Mouse (Mus musculus): ENCODE measurements around the gene Nxf7. TPM values are rescaled to one million over a fixed set of nuclear protein-coding genes. Genes with fewer than 3 reads are reported as not detected.
"Not testable (repeated sequence)": the region's sequence is repeated elsewhere in the genome, so short reads cannot be mapped to it uniquely, and the experiment has no call there.

Gene Nxf7
- total and polyA plus RNA-seq, 2 experiments = 0.37 TPM; not detected in 1

DNA sequence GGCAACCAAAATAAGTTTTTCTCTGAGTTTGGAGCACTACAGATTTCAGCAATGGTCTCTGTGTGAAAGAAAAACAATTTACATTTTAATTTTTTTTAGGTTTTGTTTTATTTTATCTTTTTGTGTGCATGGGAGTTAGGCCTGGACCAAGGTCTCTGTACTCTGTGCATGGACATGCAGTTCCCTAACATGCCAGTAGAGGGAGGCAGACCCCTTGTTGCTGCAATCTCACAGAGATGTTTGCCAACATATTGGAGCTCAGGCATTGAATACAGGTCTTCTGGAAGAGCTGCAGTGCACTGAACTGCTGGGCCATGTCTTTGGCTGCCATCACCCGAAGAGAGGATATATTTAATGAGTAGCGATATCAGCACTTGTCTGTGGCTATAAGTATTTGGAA is 29.1 kb downstream of the Nxf7 start:
- peak; percentile 66 for TF ChIP-seq CTCF (IDR thresholded peaks at IDR 0.05; ENCODE audit: low read depth, low read length)
- not testable (repeated sequence) for H3K79me2 ChIP-seq (ENCODE audit: control insufficient read depth, insufficient read depth, low read length); H3K4me3 ChIP-seq (ENCODE audit: insufficient read depth, low read depth, low read length); H3K27me3 ChIP-seq (ENCODE audit: control insufficient read depth, insufficient read depth, low read length); H3K9ac ChIP-seq (ENCODE audit: low read depth, low read length); H3K27ac ChIP-seq (replicated peaks; ENCODE audit: insufficient read depth, low read depth, low read length); H3K36me3 ChIP-seq (ENCODE audit: control insufficient read depth, insufficient read depth, low read length); H3K4me1 ChIP-seq (ENCODE audit: control insufficient read depth, insufficient read depth, low read length)
- WGBS = 43% methylated on average over 1 of the region's 2 CpGs
- peak; percentile 39 for DNase-seq (ENCODE audit: extremely low read depth, low read depth, low spot score)

GRCm38 (mm10) chrX:135564934-135565333 is 33.6 kb downstream of the Nxf7 start:
- H3K4me1 ChIP-seq (ENCODE audit: control insufficient read depth, insufficient read depth, low read length); H3K27me3 ChIP-seq (ENCODE audit: control insufficient read depth, insufficient read depth, low read length): not testable (repeated sequence)
- WGBS = 71% methylated on average over 4 of the region's 4 CpGs

DNA sequence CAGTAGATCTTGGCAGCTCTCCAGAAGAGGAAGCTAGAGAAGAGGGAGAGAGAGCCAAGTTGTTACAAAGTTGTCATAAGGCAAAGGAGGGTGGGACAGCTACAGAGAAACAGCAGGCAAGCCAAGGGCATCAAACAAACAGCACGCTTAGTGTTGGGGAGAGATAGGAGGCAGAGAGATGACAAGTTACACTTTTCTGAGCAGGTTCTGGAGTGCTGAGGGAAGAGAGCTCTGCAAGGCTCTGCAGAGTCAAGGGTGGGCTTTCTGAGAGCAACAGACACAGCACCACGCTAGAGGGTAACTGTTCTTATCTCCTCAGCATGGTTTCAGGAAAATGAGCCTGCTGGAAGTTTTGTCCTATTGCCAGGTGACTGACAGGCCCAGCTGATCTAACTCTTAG is 35.7 kb downstream of the Nxf7 start:
- Histone ChIP-seq H3K36me3 (ENCODE audit: control insufficient read depth, insufficient read depth, low read length) (no peaks in the 10 kb centered on the region), H3K27me3 (ENCODE audit: control insufficient read depth, insufficient read depth, low read length) (no peaks in the 10 kb centered on the region), H3K4me3 (ENCODE audit: insufficient read depth, low read depth, low read length) (no peak overlapping the region), H3K9ac (ENCODE audit: low read depth, low read length) (no peak overlapping the region), H3K79me2 (ENCODE audit: control insufficient read depth, insufficient read depth, low read length) (no peaks in the 10 kb centered on the region), H3K4me1 (ENCODE audit: control insufficient read depth, insufficient read depth, low read length) (no peaks in the 10 kb centered on the region), H3K27ac (replicated peaks; ENCODE audit: insufficient read depth, low read depth, low read length) (no peak overlapping the region)
- DNase-seq (ENCODE audit: extremely low read depth, low read depth, low spot score) = no peak
- WGBS = 37% methylated on average over 2 of the region's 2 CpGs
- TF ChIP-seq POLR2A (IDR thresholded peaks at IDR 0.05; ENCODE audit: extremely low read depth, insufficient read depth, low read length) (no peak), CTCF (IDR thresholded peaks at IDR 0.05; ENCODE audit: low read depth, low read length) (no peak)

More at GRCm38 (mm10) chrX:135564934-135565333, 33.6 kb downstream of the Nxf7 start:
- H3K79me2 ChIP-seq (ENCODE audit: control insufficient read depth, insufficient read depth, low read length); H3K27ac ChIP-seq (replicated peaks; ENCODE audit: insufficient read depth, low read depth, low read length); H3K36me3 ChIP-seq (ENCODE audit: control insufficient read depth, insufficient read depth, low read length); H3K4me3 ChIP-seq (ENCODE audit: insufficient read depth, low read depth, low read length); DNase-seq (ENCODE audit: extremely low read depth, low read depth, low spot score); H3K9ac ChIP-seq (ENCODE audit: low read depth, low read length): not testable (repeated sequence)

- not testable (repeated sequence) for H3K27ac ChIP-seq (replicated peaks; ENCODE audit: insufficient read depth, low read depth, low read length); H3K4me3 ChIP-seq (ENCODE audit: insufficient read depth, low read depth, low read length); H3K9ac ChIP-seq (ENCODE audit: low read depth, low read length); H3K27me3 ChIP-seq (ENCODE audit: control insufficient read depth, insufficient read depth, low read length); H3K79me2 ChIP-seq (ENCODE audit: control insufficient read depth, insufficient read depth, low read length); H3K4me1 ChIP-seq (ENCODE audit: control insufficient read depth, insufficient read depth, low read length); H3K36me3 ChIP-seq (ENCODE audit: control insufficient read depth, insufficient read depth, low read length); DNase-seq (ENCODE audit: extremely low read depth, low read depth, low spot score)
- 41% methylated on average over 2 of the region's 2 CpGs for WGBS
Measured at GRCm38 (mm10) chrX:135561693-135562092, 36.9 kb downstream of the Nxf7 start.

DNA sequence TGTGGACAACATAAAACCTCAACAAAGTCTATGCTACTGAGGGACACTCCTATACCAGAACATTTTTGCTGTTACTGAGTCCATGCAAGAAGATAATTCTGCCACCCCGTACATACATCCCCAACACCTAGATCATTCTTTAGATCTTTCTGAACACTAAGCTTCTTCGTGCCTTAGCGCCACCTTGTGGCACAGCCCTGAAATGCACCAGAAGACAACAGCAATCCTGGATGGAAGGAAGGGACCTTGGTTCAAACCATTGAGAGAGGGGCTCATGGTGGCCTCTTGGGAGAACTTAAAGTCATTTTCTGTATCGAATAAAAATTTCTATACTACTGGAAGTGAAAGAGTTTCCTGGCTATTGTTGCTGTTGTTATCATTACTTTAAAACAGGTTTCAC is 37.6 kb downstream of the Nxf7 start:
- H3K79me2 ChIP-seq (ENCODE audit: control insufficient read depth, insufficient read depth, low read length); H3K9ac ChIP-seq (ENCODE audit: low read depth, low read length); H3K4me3 ChIP-seq (ENCODE audit: insufficient read depth, low read depth, low read length); H3K4me1 ChIP-seq (ENCODE audit: control insufficient read depth, insufficient read depth, low read length); H3K27ac ChIP-seq (replicated peaks; ENCODE audit: insufficient read depth, low read depth, low read length); DNase-seq (ENCODE audit: extremely low read depth, low read depth, low spot score); H3K36me3 ChIP-seq (ENCODE audit: control insufficient read depth, insufficient read depth, low read length); H3K27me3 ChIP-seq (ENCODE audit: control insufficient read depth, insufficient read depth, low read length): not testable (repeated sequence)
- TF ChIP-seq CTCF (IDR thresholded peaks at IDR 0.05; ENCODE audit: low read depth, low read length) = peak; percentile 7; the same call in 1 of the 2 replicates
- 17% methylated on average over 4 of the region's 4 CpGs for WGBS

- H3K79me2 ChIP-seq (ENCODE audit: control insufficient read depth, insufficient read depth, low read length); H3K27me3 ChIP-seq (ENCODE audit: control insufficient read depth, insufficient read depth, low read length); H3K9ac ChIP-seq (ENCODE audit: low read depth, low read length); DNase-seq (ENCODE audit: extremely low read depth, low read depth, low spot score); H3K4me1 ChIP-seq (ENCODE audit: control insufficient read depth, insufficient read depth, low read length); H3K4me3 ChIP-seq (ENCODE audit: insufficient read depth, low read depth, low read length); H3K36me3 ChIP-seq (ENCODE audit: control insufficient read depth, insufficient read depth, low read length); H3K27ac ChIP-seq (replicated peaks; ENCODE audit: insufficient read depth, low read depth, low read length): not testable (repeated sequence)
- 0 out of 2 replicates have a peak, but pooled peaks have one; percentile 11 for TF ChIP-seq CTCF (IDR thresholded peaks at IDR 0.05; ENCODE audit: low read depth, low read length)
- 11% methylated on average over 8 of the region's 8 CpGs for WGBS
Measured at GRCm38 (mm10) chrX:135559665-135560064, 38.9 kb downstream of the Nxf7 start.

Other genes starting within 250 kb of the Nxf7 start
- gene Gm5128, start 225.5 kb downstream of the Nxf7 start, total RNA-seq (2014; rRNA removed) = not detected in 2 replicates
- gene Gm5128, start 225.5 kb downstream of the Nxf7 start, polyA plus RNA-seq (2012; rRNA removed) = not detected in 2 replicates
- not detected in 2 replicates for gene Gm7903, start 164.9 kb downstream of the Nxf7 start, total RNA-seq (2014; rRNA removed)
- gene Gm7903, start 164.9 kb downstream of the Nxf7 start, polyA plus RNA-seq (2012; rRNA removed) = not detected in 2 replicates
- gene AV320801, start 104.2 kb downstream of the Nxf7 start, total RNA-seq (2014; rRNA removed) = not detected in 2 replicates
- gene AV320801, start 104.2 kb downstream of the Nxf7 start, polyA plus RNA-seq (2012; rRNA removed) = not detected in 2 replicates
- not detected in 2 replicates for gene Prame, start 28.9 kb upstream of the Nxf7 start, total RNA-seq (2014; rRNA removed)
- not detected in 2 replicates for gene Prame, start 28.9 kb upstream of the Nxf7 start, polyA plus RNA-seq (2012; rRNA removed)
- gene Tcp11x2, start 95.0 kb upstream of the Nxf7 start, total RNA-seq (2014; rRNA removed) = not detected in 2 replicates
- not detected in 2 replicates for gene Tcp11x2, start 95.0 kb upstream of the Nxf7 start, polyA plus RNA-seq (2012; rRNA removed)
- not detected in 2 replicates for gene Tmsb15a, start 126.5 kb upstream of the Nxf7 start, total RNA-seq (2014; rRNA removed)
- not detected in 2 replicates for gene Tmsb15a, start 126.5 kb upstream of the Nxf7 start, polyA plus RNA-seq (2012; rRNA removed)
- gene Armcx5, start 144.0 kb upstream of the Nxf7 start, total RNA-seq (2014; rRNA removed) = 2.4 and 3.4 TPM in 2 replicates
- gene Armcx5, start 144.0 kb upstream of the Nxf7 start, polyA plus RNA-seq (2012; rRNA removed) = 0.32 and 0.37 TPM in 2 replicates
- 8.8 and 9.5 TPM in 2 replicates for gene Gprasp1, start 144.0 kb upstream of the Nxf7 start, total RNA-seq (2014; rRNA removed)
- gene Gprasp1, start 144.0 kb upstream of the Nxf7 start, polyA plus RNA-seq (2012; rRNA removed) = 4.9 and 5.8 TPM in 2 replicates
- gene Bhlhb9, start 198.8 kb upstream of the Nxf7 start, total RNA-seq (2014; rRNA removed) = 2.7 and 4.1 TPM in 2 replicates
- gene Bhlhb9, start 198.8 kb upstream of the Nxf7 start, polyA plus RNA-seq (2012; rRNA removed) = 0.41 and 1.5 TPM in 2 replicates
- 0.09 and 0.34 TPM in 2 replicates for gene Gprasp2, start 240.3 kb upstream of the Nxf7 start, total RNA-seq (2014; rRNA removed)
- gene Gprasp2, start 240.3 kb upstream of the Nxf7 start, polyA plus RNA-seq (2012; rRNA removed) = 0.16 and 0.17 TPM in 2 replicates

Measured in liver, adult 2 months (tissue).